Mouse (Mus musculus) cerebellum, postnatal 25 days (tissue): ENCODE measurements around the gene Ppp1r11.
"Not testable (repeated sequence)": the region's sequence is repeated elsewhere in the genome, so short reads cannot be mapped to it uniquely, and the experiment has no call there.

ENCODE experiments used
- DNase-seq, 2 experiments: peaks; one replicate each; pipeline ENCODE4 v3.0.0; 2021; ENCODE audit warnings: mixed read lengths in 2 of 2

Gene Ppp1r11

GRCm38 (mm10) chr17:36950981-36951947, at the start of gene Ppp1r11:
Ppp1r11 (minus strand) TSS chr17:36951741.
- peak; percentile 94 to 97 for DNase-seq

- no peak for DNase-seq
Observed at GRCm38 (mm10) chr17:37000863-37001262, 49.3 kb upstream of the Ppp1r11 start, which contains the start of gene Zfp57. Zfp57 (plus strand) TSS chr17:37001163.

GRCm38 (mm10) chr17:36998477-36998876, 46.9 kb upstream of the Ppp1r11 start:
- no peak for DNase-seq

GRCm38 (mm10) chr17:36997033-36997735, 45.6 kb upstream of the Ppp1r11 start:
- peak; percentile 80 to 91 for DNase-seq

- no peak for DNase-seq
Observed at GRCm38 (mm10) chr17:36995448-36995847, 43.9 kb upstream of the Ppp1r11 start.

- no peak for DNase-seq
Observed at GRCm38 (mm10) chr17:36994528-36994927, 43.0 kb upstream of the Ppp1r11 start.

- DNase-seq = no peak
Observed at GRCm38 (mm10) chr17:36993770-36994325, 42.3 kb upstream of the Ppp1r11 start.

GRCm38 (mm10) chr17:36992336-36993104, 41.0 kb upstream of the Ppp1r11 start:
- no peak for DNase-seq

- DNase-seq = not testable (repeated sequence)
Observed at GRCm38 (mm10) chr17:36990630-36991029, 39.1 kb upstream of the Ppp1r11 start.

GRCm38 (mm10) chr17:36989437-36989836, 37.9 kb upstream of the Ppp1r11 start, which contains the start of gene H2-M5:
H2-M5 (minus strand) TSS chr17:36989537.
- DNase-seq = no peak

- no peak for DNase-seq
Observed at GRCm38 (mm10) chr17:36988475-36988874, 36.9 kb upstream of the Ppp1r11 start.

GRCm38 (mm10) chr17:36982253-36983155, 31.0 kb upstream of the Ppp1r11 start:
- no peak for DNase-seq

GRCm38 (mm10) chr17:36981845-36982244, 30.3 kb upstream of the Ppp1r11 start:
- no peak for DNase-seq

GRCm38 (mm10) chr17:36981221-36981813, 29.8 kb upstream of the Ppp1r11 start, which contains the start of gene 2410137M14Rik:
2410137M14Rik (minus strand) TSS chr17:36981237.
- no peak for DNase-seq

- no peak for DNase-seq
Observed at GRCm38 (mm10) chr17:36973271-36973787, 21.8 kb upstream of the Ppp1r11 start.

GRCm38 (mm10) chr17:36972791-36973190, 21.2 kb upstream of the Ppp1r11 start:
- no peak for DNase-seq

- DNase-seq = no peak
Observed at GRCm38 (mm10) chr17:36971172-36971850, 19.8 kb upstream of the Ppp1r11 start.

- no peak for DNase-seq
Observed at GRCm38 (mm10) chr17:36970316-36970890, 18.9 kb upstream of the Ppp1r11 start.

GRCm38 (mm10) chr17:36966875-36967274, 15.3 kb upstream of the Ppp1r11 start:
- DNase-seq = no peak

- DNase-seq = no peak
Observed at GRCm38 (mm10) chr17:36961125-36961524, 9.6 kb upstream of the Ppp1r11 start.
